Mouse (Mus musculus) CD4-positive, CD25-positive, alpha-beta regulatory T cell, adult 2 months (primary cell): Measurements from ENCODE around the gene Degs2.

Source experiments
- DNase-seq: peaks from one replicate; pipeline ENCODE4 v3.0.0-alpha.2; 2012; ENCODE audit warnings: low read depth, low spot score

The Degs2 gene

DNA sequence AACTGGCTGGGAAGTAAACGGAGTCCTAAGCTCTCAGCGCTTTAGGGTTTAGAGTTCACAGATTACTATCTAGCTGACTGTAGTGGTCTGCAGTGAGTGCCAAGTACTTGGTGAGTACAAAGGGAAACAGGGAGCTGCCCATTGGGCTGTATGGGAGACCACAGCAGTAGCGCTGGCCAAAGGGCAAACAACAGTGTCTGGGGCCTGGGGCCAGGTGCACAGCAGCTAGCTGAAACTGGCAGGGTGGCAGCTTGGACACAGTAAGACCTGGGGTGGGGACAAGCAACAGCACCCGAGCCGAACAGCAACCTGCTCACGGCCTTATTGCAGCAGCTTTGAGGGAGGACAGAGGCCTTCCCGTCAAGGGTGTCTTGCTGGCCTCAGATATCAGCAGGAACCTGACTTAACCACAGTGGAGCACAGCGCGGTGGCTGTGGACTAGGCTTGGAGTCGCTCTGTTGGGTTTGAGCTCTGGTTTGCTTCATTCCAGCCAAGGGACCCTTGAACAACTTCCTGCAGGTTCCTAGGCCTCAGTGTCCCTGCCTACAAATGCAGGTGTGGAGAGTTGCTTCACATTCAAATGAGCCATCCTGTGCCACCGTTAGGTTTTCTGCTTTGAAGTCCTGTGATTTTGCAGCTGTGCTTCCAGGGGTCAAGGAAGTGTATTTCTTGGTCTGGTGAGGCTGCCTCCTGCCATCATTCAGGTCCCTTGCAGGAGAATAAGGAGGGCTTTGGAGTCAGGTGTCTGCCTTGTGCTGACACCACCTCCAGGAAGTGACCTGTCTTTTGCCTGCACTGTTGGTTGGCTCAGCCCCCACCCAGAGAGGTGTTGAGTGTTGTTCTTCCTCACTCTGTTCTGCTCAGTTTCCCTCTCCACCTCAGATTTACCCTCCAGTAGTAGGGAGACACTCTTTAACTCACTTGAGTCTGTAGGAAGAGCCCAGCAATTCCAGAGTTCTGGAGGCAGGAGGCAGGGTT lies 48.5 kb downstream of the Degs2 start:
- peak; percentile 31 for DNase-seq

DNA sequence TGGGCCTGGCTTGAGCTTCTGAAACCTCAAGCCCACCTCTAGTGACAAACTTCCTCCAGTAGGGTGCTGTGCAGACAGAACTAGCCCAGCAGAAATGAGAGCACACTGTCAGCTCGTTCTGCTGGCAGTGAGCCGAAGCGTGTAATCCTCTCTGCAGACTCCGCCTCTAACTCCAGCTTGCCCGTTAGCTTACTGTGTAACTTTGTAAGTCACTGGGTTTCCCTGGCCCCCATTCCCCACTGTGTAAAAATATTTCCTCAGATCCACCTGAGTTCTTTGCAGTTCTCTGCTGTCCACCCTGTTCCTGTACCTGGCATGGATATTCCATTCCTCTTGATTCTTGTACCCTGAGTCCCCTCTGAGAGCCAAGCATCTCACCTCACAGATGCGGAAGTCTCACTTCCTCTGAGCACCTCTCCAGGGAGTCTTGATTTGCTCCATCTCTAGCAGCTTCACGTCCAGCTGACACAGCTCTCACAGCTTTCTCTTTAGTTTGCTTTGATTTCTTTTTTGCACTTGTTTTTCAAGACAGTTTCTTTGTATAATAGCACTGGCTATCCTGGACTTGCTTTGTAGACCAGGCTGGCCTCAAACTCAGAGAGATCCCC lies 51.0 kb downstream of the Degs2 start:
- DNase-seq, result peak; percentile 42

GRCm38 (mm10) chr12:108647784-108648183 lies 54.3 kb downstream of the Degs2 start:
- no peak for DNase-seq

GRCm38 (mm10) chr12:108646234-108646633 lies 55.9 kb downstream of the Degs2 start:
- peak; percentile 70 for DNase-seq

DNA sequence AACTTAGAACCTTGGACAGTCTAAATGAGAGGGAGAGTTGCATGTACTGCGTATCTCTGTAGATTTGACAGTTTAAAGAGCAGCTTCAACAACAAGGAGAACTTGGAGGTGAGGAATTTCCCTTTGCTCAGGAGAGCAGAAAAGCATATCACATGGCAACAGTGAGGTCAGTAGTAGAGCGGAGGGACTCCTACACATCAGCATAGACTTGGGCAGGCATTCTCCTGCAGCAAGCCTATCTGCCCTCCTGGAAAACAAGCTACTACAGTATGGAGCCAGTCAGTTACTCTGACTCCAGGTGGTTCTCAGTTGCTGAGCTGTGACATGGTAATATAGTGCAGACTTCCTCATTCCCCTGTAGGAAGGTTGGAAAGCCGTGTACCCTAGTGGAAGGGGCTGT lies 60.1 kb downstream of the Degs2 start:
- no peak for DNase-seq

GRCm38 (mm10) chr12:108639126-108639525 lies 63.0 kb downstream of the Degs2 start:
- no peak for DNase-seq

GRCm38 (mm10) chr12:108637440-108637839 lies 64.7 kb downstream of the Degs2 start:
- peak; percentile 33 for DNase-seq

GRCm38 (mm10) chr12:108635501-108635900 lies 66.6 kb downstream of the Degs2 start:
- DNase-seq, result peak; percentile 76

DNA sequence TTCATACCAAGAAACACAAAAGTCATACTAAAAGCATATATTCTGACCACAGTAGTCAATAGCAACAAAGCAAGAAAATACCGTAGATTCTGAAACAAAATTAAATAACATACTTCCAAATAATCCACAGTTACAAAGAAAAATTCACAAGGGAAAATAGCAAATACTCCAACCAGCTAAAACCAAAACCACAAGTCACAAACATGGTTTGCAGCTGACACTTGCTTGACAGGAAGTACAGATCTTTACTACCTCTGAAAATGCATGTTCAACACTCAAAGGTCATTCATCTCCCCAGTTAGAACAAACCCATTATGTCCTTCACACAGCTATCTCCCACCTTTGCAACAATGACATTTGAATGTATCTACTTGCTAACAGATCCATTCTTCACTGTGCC lies 68.1 kb downstream of the Degs2 start:
- DNase-seq, result peak; percentile 57

DNA sequence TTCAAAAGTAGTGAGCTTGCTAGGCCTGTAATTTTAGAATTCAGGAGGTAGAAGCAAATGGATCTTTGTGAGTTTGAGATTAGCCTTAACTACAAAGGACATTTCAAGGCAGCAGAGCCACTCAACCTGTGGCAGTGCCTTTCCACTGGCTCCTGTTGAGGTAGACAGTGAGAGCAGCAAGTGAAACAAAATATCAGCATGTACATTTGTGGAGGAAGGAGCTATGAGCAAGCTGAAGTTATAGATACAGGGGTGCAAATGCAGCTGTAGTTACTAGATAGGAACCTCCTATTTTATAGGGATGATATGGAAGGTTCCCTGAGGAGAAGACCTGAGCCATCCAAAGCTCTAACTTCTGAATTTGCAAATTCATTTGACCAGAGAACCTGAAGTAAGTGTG lies 69.6 kb downstream of the Degs2 start:
- no peak for DNase-seq

- peak; percentile 56 for DNase-seq
Observed at GRCm38 (mm10) chr12:108630741-108631688, 71.1 kb downstream of the Degs2 start.

- no peak for DNase-seq
Observed at GRCm38 (mm10) chr12:108629556-108629955, 72.6 kb downstream of the Degs2 start.
